Mouse (Mus musculus) kidney, adult 9 months (tissue): ENCODE results near the gene Crtc1.

Source experiments
- DNase-seq: peaks from one replicate; pipeline ENCODE4 v3.0.0; 2022

Crtc1 gene

GRCm38 (mm10) chr8:70439055-70439847 lies at the start of gene Crtc1:
Crtc1 (minus strand) TSS chr8:70439579.
- DNase-seq, result peak; percentile 97

- DNase-seq, result no peak
These were observed 49.6 kb upstream of the Crtc1 start for GRCm38 (mm10) chr8:70488931-70489470.

- peak; percentile 29 for DNase-seq
These were observed 48.8 kb upstream of the Crtc1 start for GRCm38 (mm10) chr8:70487993-70488796.

- DNase-seq, result no peak
These were observed 47.7 kb upstream of the Crtc1 start, which contains the start of gene Tmem59l for GRCm38 (mm10) chr8:70486941-70487520. Tmem59l (minus strand) TSS chr8:70487358.

GRCm38 (mm10) chr8:70486191-70486681 lies 46.9 kb upstream of the Crtc1 start:
- DNase-seq, result no peak

GRCm38 (mm10) chr8:70482943-70483342 lies 43.6 kb upstream of the Crtc1 start:
- no peak for DNase-seq

- no peak for DNase-seq
These were observed 42.5 kb upstream of the Crtc1 start for GRCm38 (mm10) chr8:70481908-70482307.

- peak; percentile 34 for DNase-seq
These were observed 38.0 kb upstream of the Crtc1 start for GRCm38 (mm10) chr8:70477269-70477982.

- DNase-seq, result peak; percentile 98
These were observed 37.2 kb upstream of the Crtc1 start, which contains the start of gene Klhl26 for GRCm38 (mm10) chr8:70476333-70477268. Klhl26 (minus strand) TSS chr8:70476968.

- no peak for DNase-seq
These were observed 32.5 kb upstream of the Crtc1 start for GRCm38 (mm10) chr8:70471856-70472255.

- no peak for DNase-seq
These were observed 30.6 kb upstream of the Crtc1 start for GRCm38 (mm10) chr8:70469938-70470337.

- DNase-seq, result no peak
These were observed 30.0 kb upstream of the Crtc1 start for GRCm38 (mm10) chr8:70469295-70469916.

- no peak for DNase-seq
These were observed 29.4 kb upstream of the Crtc1 start for GRCm38 (mm10) chr8:70468733-70469132.

GRCm38 (mm10) chr8:70467907-70468306 lies 28.5 kb upstream of the Crtc1 start:
- DNase-seq, result no peak

GRCm38 (mm10) chr8:70467229-70467725 lies 27.9 kb upstream of the Crtc1 start:
- peak; percentile 23 for DNase-seq

- DNase-seq, result peak; percentile 34
These were observed 27.4 kb upstream of the Crtc1 start for GRCm38 (mm10) chr8:70466771-70467170.

GRCm38 (mm10) chr8:70466305-70466704 lies 26.9 kb upstream of the Crtc1 start:
- DNase-seq, result no peak

- no peak for DNase-seq
These were observed 26.3 kb upstream of the Crtc1 start for GRCm38 (mm10) chr8:70465701-70466100.

- no peak for DNase-seq
These were observed 24.8 kb upstream of the Crtc1 start for GRCm38 (mm10) chr8:70464162-70464561.

- DNase-seq, result no peak
These were observed 23.9 kb upstream of the Crtc1 start for GRCm38 (mm10) chr8:70463306-70463705.

- no peak for DNase-seq
These were observed 23.1 kb upstream of the Crtc1 start for GRCm38 (mm10) chr8:70462516-70462813.
